Mouse (Mus musculus): ENCODE data around the gene Matk. TPM values are rescaled to one million over a fixed set of nuclear protein-coding genes. Genes with fewer than 3 reads are reported as not detected.

Gene Matk
- polyA plus RNA-seq, 1 experiment, result not detected

DNA sequence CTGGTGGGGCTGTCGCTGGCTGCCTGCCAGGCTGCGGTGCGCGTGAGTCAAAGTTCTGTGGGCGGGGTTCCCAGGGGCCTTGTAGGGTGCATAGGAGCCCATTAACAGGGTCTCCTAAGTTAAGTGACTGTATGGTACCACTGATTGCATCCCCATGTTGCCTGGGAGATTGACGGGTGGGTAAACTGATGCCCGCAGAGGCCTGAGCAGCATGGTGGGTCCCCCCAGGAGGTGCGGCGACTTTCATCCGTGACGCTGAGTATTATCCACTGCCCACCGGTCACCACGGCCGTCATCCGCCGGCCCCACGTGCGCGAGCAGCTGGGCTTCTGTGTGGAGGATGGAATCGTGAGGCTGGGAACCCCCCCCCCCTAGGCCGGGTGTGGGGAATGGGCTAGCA, 19.6 kb downstream of the Matk start:
- Histone ChIP-seq H3K4me3 (ENCODE audit: insufficient read depth, low read depth, low read length) (no peak overlapping the region), H3K27ac (ENCODE audit: insufficient read depth, low read depth, low read length) (no peak overlapping the region), H3K4me1 (ENCODE audit: control insufficient read depth, insufficient read depth, low read length) (peaks cover 14% of the 10 kb centered on the region)
- WGBS, result 91% methylated on average over 21 of the region's 21 CpGs
- TF ChIP-seq POLR2A (IDR thresholded peaks at IDR 0.05; ENCODE audit: insufficient read depth, low read depth, low read length) (no peak), CTCF (IDR thresholded peaks at IDR 0.05; ENCODE audit: insufficient read depth, low read depth, low read length) (no peak)

DNA sequence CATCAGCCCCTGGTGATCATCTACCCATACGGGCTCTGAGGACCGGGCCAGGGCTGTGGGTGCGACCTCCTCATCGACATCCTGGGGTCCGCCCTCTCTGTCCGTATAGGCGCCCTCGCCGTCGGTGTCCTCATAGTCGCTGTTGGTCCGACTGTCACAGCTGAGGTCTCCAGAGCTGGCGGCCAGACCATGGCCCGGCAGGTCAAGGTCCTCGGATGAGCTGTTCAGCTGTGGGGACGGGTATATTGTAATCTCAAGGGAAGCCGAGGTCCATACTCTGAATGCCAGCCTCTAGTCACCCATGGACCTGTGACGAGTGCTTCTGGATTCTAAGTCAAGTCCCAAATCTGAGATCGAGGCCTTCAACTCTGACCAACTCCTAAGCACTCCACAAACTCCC, 21.1 kb downstream of the Matk start:
- H3K4me1 ChIP-seq (ENCODE audit: control insufficient read depth, insufficient read depth, low read length), result peaks cover 6% of the 10 kb centered on the region
- no peak for TF ChIP-seq CTCF (IDR thresholded peaks at IDR 0.05; ENCODE audit: insufficient read depth, low read depth, low read length)
- TF ChIP-seq POLR2A (IDR thresholded peaks at IDR 0.05; ENCODE audit: insufficient read depth, low read depth, low read length), result no peak
- no peak overlapping the region for H3K4me3 ChIP-seq (ENCODE audit: insufficient read depth, low read depth, low read length)
- 93% methylated on average over 19 of the region's 19 CpGs for WGBS
- H3K27ac ChIP-seq (ENCODE audit: insufficient read depth, low read depth, low read length), result no peak overlapping the region

DNA sequence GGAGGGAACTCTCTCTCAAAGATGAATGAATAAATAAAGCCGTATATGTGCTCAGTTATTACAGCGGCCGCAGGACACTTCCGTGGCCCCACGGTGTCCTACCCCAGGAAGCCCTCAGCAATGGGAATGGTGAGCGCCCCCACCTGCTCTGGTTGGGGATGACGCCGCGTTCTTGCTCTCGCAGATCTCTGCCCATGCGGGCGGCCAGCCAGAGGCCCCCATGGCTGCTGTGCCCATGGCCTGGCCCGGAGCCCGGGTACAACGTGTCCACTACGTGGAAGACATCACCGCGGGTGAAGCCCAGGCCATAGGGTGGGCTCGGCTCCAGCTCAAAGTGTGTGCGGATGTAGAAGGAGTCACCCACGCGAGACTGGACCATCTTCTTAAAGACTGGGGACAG, 24.9 kb downstream of the Matk start:
- no peak for TF ChIP-seq CTCF (IDR thresholded peaks at IDR 0.05; ENCODE audit: insufficient read depth, low read depth, low read length)
- TF ChIP-seq POLR2A (IDR thresholded peaks at IDR 0.05; ENCODE audit: insufficient read depth, low read depth, low read length), result no peak
- Histone ChIP-seq H3K27ac (ENCODE audit: insufficient read depth, low read depth, low read length) (no peak overlapping the region), H3K4me1 (ENCODE audit: control insufficient read depth, insufficient read depth, low read length) (no peaks in the 10 kb centered on the region), H3K4me3 (ENCODE audit: insufficient read depth, low read depth, low read length) (no peak overlapping the region)
- 78% methylated on average over 22 of the region's 22 CpGs for WGBS

DNA sequence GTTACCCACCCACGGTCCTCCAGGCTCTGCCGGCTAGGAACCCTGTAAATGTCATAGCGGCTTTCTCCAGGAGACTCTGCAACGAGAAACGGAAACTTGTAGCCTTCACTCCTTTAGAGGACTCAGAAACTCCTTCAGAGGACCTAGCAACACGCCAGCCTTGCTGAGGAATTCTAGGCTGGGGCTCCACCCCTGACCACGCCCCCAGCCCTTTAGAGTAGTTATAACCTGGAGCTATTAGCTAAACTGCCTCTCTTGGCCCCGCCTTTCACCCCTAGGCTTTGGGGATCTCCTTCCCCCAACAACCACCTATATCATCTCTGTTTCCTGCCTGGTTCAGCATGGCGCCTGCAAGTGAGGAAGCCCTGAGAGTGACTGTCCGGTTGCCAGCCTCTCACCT, 26.8 kb downstream of the Matk start:
- H3K27ac ChIP-seq (ENCODE audit: insufficient read depth, low read depth, low read length), result no peak overlapping the region
- 48% methylated on average over 10 of the region's 10 CpGs for WGBS
- TF ChIP-seq POLR2A (IDR thresholded peaks at IDR 0.05; ENCODE audit: insufficient read depth, low read depth, low read length), result no peak
- no peak for TF ChIP-seq CTCF (IDR thresholded peaks at IDR 0.05; ENCODE audit: insufficient read depth, low read depth, low read length)
- H3K4me3 ChIP-seq (ENCODE audit: insufficient read depth, low read depth, low read length), result no peak overlapping the region
- H3K4me1 ChIP-seq (ENCODE audit: control insufficient read depth, insufficient read depth, low read length), result no peaks in the 10 kb centered on the region

- WGBS, result 82% methylated on average over 6 of the region's 6 CpGs
- TF ChIP-seq CTCF (IDR thresholded peaks at IDR 0.05; ENCODE audit: insufficient read depth, low read depth, low read length) (no peak), POLR2A (IDR thresholded peaks at IDR 0.05; ENCODE audit: insufficient read depth, low read depth, low read length) (no peak)
- H3K27ac ChIP-seq (ENCODE audit: insufficient read depth, low read depth, low read length), result no peak overlapping the region
- H3K4me3 ChIP-seq (ENCODE audit: insufficient read depth, low read depth, low read length), result no peak overlapping the region
- peaks cover 16% of the 10 kb centered on the region for H3K4me1 ChIP-seq (ENCODE audit: control insufficient read depth, insufficient read depth, low read length)
Observed at GRCm38 (mm10) chr10:81284189-81284588, 31.5 kb downstream of the Matk start.

DNA sequence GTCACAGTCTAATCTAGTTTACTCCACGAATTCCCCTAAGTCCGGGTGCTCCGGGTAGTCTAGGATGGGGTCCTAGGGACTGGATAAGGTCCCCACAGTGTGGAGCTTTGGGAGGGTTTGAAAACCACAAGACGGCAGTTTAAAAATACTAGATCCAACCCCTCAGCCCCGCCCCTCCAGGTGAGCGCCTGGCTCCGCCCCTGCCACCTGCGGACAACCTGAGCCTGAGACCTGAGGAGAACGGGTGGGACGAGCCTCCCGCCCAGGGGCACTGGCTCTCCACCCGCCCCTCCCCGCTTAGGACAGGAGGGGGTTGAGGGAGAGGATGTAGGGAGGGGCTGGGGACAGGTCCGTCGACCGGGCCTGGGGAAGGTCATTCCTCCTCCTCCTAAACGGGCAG, 32.0 kb downstream of the Matk start:
- TF ChIP-seq CTCF (IDR thresholded peaks at IDR 0.05; ENCODE audit: insufficient read depth, low read depth, low read length) (no peak), POLR2A (IDR thresholded peaks at IDR 0.05; ENCODE audit: insufficient read depth, low read depth, low read length) (no peak)
- H3K27ac ChIP-seq (ENCODE audit: insufficient read depth, low read depth, low read length), result no peak overlapping the region
- H3K4me1 ChIP-seq (ENCODE audit: control insufficient read depth, insufficient read depth, low read length), result peaks cover 18% of the 10 kb centered on the region
- 23% methylated on average over 17 of the region's 17 CpGs for WGBS
- no peak overlapping the region for H3K4me3 ChIP-seq (ENCODE audit: insufficient read depth, low read depth, low read length)

GRCm38 (mm10) chr10:81285694-81286450, 33.1 kb downstream of the Matk start:
- H3K4me3 ChIP-seq (ENCODE audit: insufficient read depth, low read depth, low read length), result peak overlapping the region; percentile 29
- TF ChIP-seq POLR2A (IDR thresholded peaks at IDR 0.05; ENCODE audit: insufficient read depth, low read depth, low read length) (no peak), CTCF (IDR thresholded peaks at IDR 0.05; ENCODE audit: insufficient read depth, low read depth, low read length) (no peak)
- 3% methylated on average over 54 of the region's 54 CpGs for WGBS
- H3K27ac ChIP-seq (ENCODE audit: insufficient read depth, low read depth, low read length), result no peak overlapping the region
- peaks cover 21% of the 10 kb centered on the region for H3K4me1 ChIP-seq (ENCODE audit: control insufficient read depth, insufficient read depth, low read length)

GRCm38 (mm10) chr10:81286586-81286985, 33.9 kb downstream of the Matk start:
- TF ChIP-seq CTCF (IDR thresholded peaks at IDR 0.05; ENCODE audit: insufficient read depth, low read depth, low read length) (no peak), POLR2A (IDR thresholded peaks at IDR 0.05; ENCODE audit: insufficient read depth, low read depth, low read length) (no peak)
- WGBS, result 51% methylated on average over 6 of the region's 6 CpGs
- no peak overlapping the region for H3K4me3 ChIP-seq (ENCODE audit: insufficient read depth, low read depth, low read length)
- H3K27ac ChIP-seq (ENCODE audit: insufficient read depth, low read depth, low read length), result no peak overlapping the region
- peaks cover 25% of the 10 kb centered on the region for H3K4me1 ChIP-seq (ENCODE audit: control insufficient read depth, insufficient read depth, low read length)

DNA sequence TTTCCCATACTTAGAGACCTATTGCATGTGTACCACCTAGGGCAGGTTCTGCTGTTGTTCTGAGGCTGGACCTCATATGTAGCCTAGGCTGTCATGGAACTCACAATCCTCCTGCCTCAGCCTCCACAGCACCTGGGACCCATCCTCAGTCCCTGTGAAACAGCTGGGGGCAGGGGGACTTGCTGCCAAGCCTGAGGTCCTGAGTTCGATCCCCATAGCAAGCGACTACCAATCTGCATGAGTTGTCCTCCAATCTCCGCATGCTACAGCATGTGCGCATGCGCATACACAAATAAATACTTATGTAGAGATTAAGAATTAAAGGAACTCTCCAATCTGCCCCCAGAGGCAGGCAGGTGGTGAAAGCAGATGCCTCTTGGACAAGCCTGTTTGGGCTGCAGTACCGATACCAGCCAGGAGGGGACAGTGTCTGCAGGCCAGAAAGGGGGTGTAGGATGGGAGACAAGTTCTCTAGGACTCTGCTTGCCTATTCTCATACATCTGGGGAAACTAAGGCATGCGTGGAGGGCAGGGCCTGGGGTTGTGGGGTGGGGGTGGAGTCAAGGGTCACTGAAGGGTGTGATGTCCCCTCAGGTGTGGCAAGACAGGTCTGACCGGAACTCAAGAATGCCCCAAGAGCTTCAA, 34.9 kb downstream of the Matk start:
- H3K4me3 ChIP-seq (ENCODE audit: insufficient read depth, low read depth, low read length), result no peak overlapping the region
- H3K4me1 ChIP-seq (ENCODE audit: control insufficient read depth, insufficient read depth, low read length), result peaks cover 25% of the 10 kb centered on the region
- no peak overlapping the region for H3K27ac ChIP-seq (ENCODE audit: insufficient read depth, low read depth, low read length)
- WGBS, result 62% methylated on average over 8 of the region's 8 CpGs
- peak; percentile 71; the same call in 1 of the 2 replicates for TF ChIP-seq CTCF (IDR thresholded peaks at IDR 0.05; ENCODE audit: insufficient read depth, low read depth, low read length)
- no peak for TF ChIP-seq POLR2A (IDR thresholded peaks at IDR 0.05; ENCODE audit: insufficient read depth, low read depth, low read length)
